Mouse (Mus musculus): ENCODE data around the gene Arl5c.

Gene Arl5c

GRCm38 (mm10) chr11:98019883-98020610, 24.1 kb upstream of the Arl5c start:
- DNase-seq (ENCODE audit: extremely low spot score, low read depth, low spot score) = no peak

- no peak for DNase-seq (ENCODE audit: extremely low spot score, low read depth, low spot score)
Observed at GRCm38 (mm10) chr11:98018858-98019641, 23.1 kb upstream of the Arl5c start.

- DNase-seq (ENCODE audit: extremely low spot score, low read depth, low spot score) = no peak
Observed at GRCm38 (mm10) chr11:98018222-98018621, 22.2 kb upstream of the Arl5c start.

DNA sequence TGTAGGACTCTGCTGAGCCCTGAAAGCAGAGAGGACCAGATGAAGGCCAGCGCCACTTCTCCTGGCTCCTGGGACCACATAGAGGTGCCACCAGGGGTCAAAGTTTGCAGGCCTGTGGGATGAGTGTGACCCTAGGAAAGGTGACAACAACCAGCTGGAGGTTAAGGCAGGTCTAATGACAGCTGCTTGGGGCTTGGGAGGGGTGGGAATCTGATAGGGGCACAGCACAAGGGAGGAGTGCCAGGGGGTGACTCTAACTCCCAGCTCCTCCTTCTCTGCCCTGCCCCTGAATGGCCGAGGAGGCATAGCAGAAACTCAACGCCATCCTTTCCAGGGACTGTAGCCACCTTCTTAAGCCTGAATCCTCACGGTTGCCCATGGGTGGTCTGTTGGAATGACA, 20.8 kb upstream of the Arl5c start:
- no peak for DNase-seq (ENCODE audit: extremely low spot score, low read depth, low spot score)

DNA sequence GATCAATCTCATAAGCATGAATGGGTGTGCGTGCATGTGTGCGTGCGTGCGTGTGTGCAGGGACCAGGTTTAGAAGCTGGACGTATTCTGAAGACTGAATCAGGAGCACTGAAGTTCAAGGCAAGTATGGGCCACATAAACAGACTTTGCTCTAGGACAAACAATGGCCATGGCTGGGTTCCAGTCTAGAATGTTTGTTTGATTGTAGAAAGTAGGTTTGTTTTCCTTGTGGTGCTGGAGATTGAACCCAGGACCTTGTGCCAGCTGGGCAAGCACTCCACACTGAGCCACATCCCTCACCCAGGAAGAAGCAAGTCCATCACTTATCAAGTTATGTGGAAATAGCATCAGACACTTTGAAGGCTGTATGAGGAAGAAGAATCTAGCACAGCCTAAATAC, 20.2 kb upstream of the Arl5c start:
- DNase-seq (ENCODE audit: extremely low spot score, low read depth, low spot score) = no peak

GRCm38 (mm10) chr11:98012831-98013230, 16.9 kb upstream of the Arl5c start:
- DNase-seq (ENCODE audit: extremely low spot score, low read depth, low spot score) = no peak

GRCm38 (mm10) chr11:98011716-98012115, 15.7 kb upstream of the Arl5c start:
- DNase-seq (ENCODE audit: extremely low spot score, low read depth, low spot score) = no peak

GRCm38 (mm10) chr11:98008087-98008486, 12.1 kb upstream of the Arl5c start:
- DNase-seq (ENCODE audit: extremely low spot score, low read depth, low spot score) = no peak

DNA sequence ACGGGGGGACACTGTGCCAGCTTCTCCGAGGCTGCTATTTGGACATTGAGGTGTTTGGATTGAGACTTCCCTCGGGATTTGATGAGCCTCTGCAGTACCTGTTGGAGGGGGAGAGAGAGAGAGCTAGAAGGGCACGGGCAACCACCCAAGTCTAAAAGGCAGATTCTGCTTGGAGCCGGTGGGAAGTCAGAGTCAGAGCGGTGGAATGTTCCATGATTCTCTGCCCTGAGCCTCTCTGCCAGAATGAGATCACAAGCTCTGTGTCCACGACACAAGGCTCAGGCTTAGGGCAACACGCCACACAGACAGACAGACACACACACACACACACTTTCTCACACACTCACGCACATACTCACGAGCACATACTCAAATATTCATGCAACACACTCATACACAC, 9.7 kb upstream of the Arl5c start:
- no peak for DNase-seq (ENCODE audit: extremely low spot score, low read depth, low spot score)

GRCm38 (mm10) chr11:98005076-98005475, 9.1 kb upstream of the Arl5c start:
- DNase-seq (ENCODE audit: extremely low spot score, low read depth, low spot score) = no peak

DNA sequence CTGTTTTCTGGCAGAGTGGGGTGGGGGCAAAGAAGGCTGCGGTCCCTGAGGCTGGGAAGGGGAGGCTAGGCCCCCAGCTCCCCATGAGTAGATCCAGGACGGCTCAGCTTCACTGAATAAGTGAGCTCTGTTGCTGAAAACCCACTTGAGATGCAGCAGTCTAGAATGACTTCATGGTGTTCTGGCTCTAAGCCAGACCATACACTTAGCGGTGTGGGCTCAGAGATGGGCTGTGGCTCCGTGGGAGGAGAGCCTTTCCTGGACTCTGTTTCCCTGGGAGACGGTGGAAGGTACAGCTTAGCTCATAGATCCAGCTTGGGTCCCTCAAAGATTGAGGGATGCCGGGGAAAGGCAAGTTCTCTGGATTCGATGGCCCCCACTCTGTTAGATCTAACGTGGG, 8.2 kb upstream of the Arl5c start:
- DNase-seq (ENCODE audit: extremely low spot score, low read depth, low spot score) = no peak

DNA sequence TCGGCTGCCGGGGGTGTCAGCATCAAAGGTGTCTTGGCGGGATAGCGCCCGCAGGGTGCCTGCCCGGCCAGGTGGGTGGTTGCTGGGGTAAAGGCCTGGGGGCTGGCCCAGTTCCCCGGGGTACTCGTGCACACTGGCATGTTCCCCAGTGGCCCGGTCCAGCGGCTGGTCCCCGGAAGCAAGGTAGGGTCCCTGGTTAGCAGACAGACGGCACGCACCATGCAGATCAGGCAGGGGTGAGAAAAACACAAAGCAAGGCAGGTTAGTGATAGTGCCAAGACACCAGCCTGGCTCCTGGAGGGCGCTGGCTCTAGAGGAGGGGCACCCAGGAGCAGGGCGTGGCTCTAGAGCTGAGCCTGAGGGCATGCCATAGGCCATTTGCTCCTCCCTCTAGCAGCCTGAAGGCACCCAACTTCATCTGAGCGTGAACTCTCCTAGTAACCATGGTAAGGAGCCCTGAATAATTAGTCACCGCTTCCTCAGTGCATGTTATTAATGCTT, 7.2 kb upstream of the Arl5c start:
- DNase-seq (ENCODE audit: extremely low spot score, low read depth, low spot score) = no peak

DNA sequence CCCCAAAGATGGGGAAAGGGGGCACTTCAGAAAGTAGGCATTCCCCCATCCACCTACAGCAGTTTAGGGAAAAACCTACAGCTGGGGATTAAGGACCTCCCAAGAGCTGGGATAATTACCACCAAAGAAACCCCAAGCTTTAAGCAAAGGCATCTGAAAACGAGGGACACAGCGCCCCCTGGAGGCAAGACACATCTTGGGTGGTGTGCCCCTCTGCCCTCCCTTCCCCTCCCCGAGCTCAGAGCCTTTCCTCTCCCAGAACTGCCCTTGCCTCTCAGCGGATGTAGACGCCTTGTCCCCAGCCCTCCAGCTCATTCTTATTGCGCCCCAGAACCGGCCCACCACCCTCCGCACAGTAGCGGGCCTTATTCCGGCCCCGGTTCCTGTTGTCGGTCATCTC, 6.6 kb upstream of the Arl5c start:
- peak; percentile 81 for DNase-seq (ENCODE audit: extremely low spot score, low read depth, low spot score)

DNA sequence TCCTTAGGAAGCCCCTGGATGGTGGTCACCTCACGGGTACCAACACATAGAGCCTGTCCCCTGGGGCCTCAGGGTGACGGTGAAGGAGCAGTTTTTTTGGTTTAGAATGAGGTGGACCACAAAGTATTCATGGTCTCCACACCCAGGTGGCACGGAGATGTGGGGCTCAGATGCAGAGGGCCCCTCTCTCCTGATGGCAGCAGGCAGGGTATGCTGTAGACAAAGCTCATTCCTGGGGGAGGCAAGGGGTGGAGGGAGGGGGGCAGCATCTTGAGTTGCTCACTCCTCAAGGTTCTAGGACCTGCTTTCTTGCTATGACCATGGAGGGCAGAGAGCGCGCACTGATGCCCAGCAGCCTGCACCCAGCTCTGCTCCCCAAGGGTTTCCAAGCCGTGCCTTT, 6.0 kb upstream of the Arl5c start:
- no peak for DNase-seq (ENCODE audit: extremely low spot score, low read depth, low spot score)

DNA sequence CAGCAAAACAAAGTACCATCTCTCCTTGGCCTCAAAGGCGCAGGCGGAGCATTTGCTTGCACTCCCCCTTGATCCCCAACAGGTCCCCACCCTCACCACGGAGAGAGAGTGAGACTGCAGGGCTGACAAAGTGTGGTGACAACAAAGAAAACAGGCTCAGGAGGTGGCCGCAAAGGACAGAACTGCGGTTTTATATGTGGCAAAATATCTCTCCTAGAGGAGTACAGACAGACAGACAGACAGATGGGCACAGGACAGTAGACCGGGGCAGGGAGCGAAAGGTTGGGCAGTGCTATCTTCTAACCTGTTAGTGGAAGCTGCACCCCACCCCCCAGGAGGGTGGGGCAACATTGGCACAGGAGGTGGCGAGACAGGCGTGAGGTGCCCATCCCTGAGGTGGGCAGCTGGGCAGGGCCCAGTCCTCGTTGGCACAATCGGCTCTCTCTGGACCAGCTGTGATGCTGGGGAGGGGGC, 5.4 kb upstream of the Arl5c start:
- no peak for DNase-seq (ENCODE audit: extremely low spot score, low read depth, low spot score)

DNA sequence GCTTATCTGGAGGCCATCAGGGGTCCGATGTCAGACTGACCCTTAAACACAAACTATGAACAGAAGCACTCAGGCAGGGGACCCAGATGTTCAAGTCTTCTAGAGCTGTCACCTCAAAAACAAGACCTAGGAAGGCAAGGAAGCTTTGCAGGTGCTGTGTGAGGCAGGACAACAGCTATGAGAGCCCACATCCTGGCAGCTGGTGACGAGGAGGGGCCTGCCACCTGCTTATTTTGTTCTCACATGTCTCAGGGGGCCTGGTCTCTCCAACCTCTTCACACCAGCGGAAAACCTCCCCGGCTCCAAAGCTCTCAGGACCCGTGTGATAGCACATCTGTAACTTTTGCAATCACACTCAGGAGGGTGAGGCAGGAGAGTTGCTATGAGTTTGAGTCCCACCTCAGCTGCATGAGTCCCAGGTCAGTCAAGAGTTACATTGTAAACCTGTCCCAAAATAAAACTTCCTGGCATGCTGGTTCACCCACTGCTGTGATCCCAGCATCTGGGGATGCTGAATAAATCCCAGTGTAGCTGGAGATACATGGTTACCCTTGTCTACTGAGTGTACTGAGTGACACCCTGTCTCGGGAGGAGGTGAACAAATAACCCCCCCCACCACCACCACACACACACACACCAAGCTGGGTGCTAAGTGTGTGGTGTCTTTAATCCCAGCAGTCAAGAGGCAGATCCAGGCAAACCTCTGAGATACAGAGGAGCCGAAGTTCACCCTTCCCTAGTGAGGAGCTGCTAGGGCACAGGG, 4.6 kb upstream of the Arl5c start:
- DNase-seq (ENCODE audit: extremely low spot score, low read depth, low spot score) = no peak

GRCm38 (mm10) chr11:97999748-98000147, 3.8 kb upstream of the Arl5c start:
- no peak for DNase-seq (ENCODE audit: extremely low spot score, low read depth, low spot score)

DNA sequence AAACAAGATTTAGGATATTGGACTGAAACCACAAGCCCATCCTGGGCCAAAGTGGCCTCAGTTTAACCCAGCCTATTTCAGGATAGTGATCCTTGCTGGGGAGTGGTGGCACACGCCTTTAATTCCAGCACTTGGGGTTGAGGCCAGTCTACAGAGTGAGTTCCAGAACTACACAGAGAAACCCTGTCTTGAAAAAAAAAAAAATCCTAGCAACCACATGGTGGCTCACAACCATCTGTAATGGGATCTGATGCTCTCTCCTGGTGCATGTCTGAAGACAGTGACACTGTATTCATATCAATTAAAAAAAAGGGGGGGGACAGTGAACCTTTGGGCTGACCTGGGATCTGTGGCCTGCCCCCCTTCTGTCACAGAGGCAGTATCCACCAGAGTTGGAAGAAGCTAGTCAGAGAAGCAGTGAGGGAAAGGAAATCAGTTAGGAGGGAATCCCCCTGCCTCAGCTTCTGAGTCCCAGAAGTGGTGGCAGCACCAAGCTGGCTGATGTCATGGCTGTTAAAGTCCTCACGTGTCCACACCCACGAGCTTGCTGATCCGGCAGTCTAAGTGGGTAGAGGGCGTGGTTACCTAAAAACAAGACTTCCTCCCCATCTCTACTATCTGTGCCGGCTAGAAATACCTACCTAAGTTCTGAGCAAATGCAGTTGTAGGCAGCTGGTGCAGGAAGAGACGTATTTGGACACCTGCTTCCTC, 3.1 kb upstream of the Arl5c start:
- no peak for DNase-seq (ENCODE audit: extremely low spot score, low read depth, low spot score)

DNA sequence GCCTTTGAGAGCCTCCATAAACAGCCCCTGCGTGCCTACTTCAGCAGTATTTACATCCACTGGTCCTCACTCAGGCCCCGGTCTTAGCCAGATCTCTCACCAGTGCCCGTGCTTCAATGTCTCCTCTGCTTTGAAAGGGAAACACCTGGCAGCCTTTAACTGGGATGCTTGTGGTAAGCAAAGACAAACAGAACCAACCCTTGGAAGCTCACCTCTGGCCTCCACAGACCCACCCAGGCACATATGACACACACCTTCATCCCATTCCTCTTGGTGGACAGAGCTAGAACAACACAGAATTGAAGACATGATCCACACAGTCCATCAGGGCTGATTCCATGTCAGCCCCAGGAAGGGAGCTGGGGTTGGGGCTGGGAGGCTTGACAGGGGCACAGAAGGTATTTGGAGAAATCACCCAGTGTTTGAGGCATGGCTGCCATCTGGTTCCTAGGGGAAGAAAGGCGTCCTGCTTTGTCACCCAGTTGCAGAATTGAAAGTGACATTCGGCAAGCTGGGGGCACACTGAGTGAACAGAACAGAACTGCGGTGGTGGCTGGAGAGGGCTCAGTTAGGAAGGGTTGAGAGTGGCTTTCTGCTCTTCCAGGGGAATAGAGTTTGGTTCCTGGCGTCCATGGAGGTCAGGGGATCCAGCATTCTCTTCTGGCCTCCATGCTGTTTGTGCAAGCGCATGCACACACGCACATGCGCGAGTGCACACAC, 2.3 kb upstream of the Arl5c start:
- DNase-seq (ENCODE audit: extremely low spot score, low read depth, low spot score) = no peak

- no peak for DNase-seq (ENCODE audit: extremely low spot score, low read depth, low spot score)
Observed at GRCm38 (mm10) chr11:97997387-97997960, 1.5 kb upstream of the Arl5c start.

Data from hindlimb bud, embryonic 11.5 days (tissue).